Mouse (Mus musculus) forebrain, embryonic 11.5 days (tissue): ENCODE results near the gene Ly6g5b. TPM values are rescaled to one million over a fixed set of nuclear protein-coding genes. Genes with fewer than 3 reads are reported as not detected.

Experiments
- ATAC-seq: fragments of 200-750 bp; cut with Nextera tagmentation; replicated peaks from 2 replicates; pipeline ENCODE4 v1.8.0; 2017; ENCODE audit warnings: moderate TSS enrichment; ENCODE audit not compliant: low FRiP score
- DNase-seq: peaks from one replicate; pipeline ENCODE4 v3.0.0-alpha.2; 2017; ENCODE audit warnings: low spot score
- H3K27ac ChIP-seq: fragments of 300-500 bp; sonication (generic); 2 replicates; pipeline ENCODE4 v1.5.1; 2014; ENCODE audit warnings: low read depth, low read length
- H3K27me3 ChIP-seq: fragments of 300-500 bp; sonication (generic); 2 replicates; pipeline ENCODE4 v1.6.1; 2014; ENCODE audit warnings: mild to moderate bottlenecking, low read length, mixed read lengths; ENCODE audit not compliant: control insufficient read depth, insufficient read depth
- H3K36me3 ChIP-seq: fragments of 300-500 bp; sonication (generic); 2 replicates; pipeline ENCODE4 v1.6.1; 2014; ENCODE audit warnings: mild to moderate bottlenecking, low read length, moderate library complexity, mixed read lengths; ENCODE audit not compliant: control insufficient read depth, insufficient read depth
- H3K4me1 ChIP-seq: fragments of 300-500 bp; sonication (generic); replicated peaks from 2 replicates; pipeline ENCODE4 v1.6.1; 2014; ENCODE audit warnings: low read length, mixed read lengths; ENCODE audit not compliant: control insufficient read depth, insufficient read depth
- H3K4me2 ChIP-seq: fragments of 300-500 bp; sonication (generic); 2 replicates; pipeline ENCODE4 v1.6.1; 2014; ENCODE audit warnings: low read depth, mild to moderate bottlenecking, low read length, moderate library complexity, mixed read lengths; ENCODE audit not compliant: severe bottlenecking
- H3K4me3 ChIP-seq: fragments of 300-500 bp; sonication (generic); 2 replicates; pipeline ENCODE4 v1.5.1; 2014; ENCODE audit warnings: low read depth, low read length
- H3K9ac ChIP-seq: fragments of 300-500 bp; sonication (generic); 2 replicates; pipeline ENCODE4 v1.6.1; 2014; ENCODE audit warnings: low read length
- H3K9me3 ChIP-seq: fragments of 300-500 bp; sonication (generic); 2 replicates; pipeline ENCODE4 v1.6.1; 2016; ENCODE audit warnings: low read length, mixed read lengths; ENCODE audit not compliant: control insufficient read depth
- WGBS: fragments of 180-500 bp; shearing (Covaris S2); extraction: QIAGEN DNeasy Blood & Tissue Kit; methylation state at CpG from one replicate; pipeline ENCODE4 v1.1.7; 2014; 5-methylcytosine and 5-hydroxymethylcytosine counted together
- polyA plus RNA-seq: library from polyadenylated mRNA; unstranded; fragments of >200 nt; fragmentation: Nextera tagmentation; extraction: Ambion mirVana; gene quantifications from 2 replicates; pipeline ENCODE4 v1.2.1, GENCODE M21; 2014

Ly6g5b gene
- polyA plus RNA-seq, 1 experiment from 2014 or later = 1.4 TPM

GRCm38 (mm10) chr17:35064378-35064877, 50.8 kb downstream of the Ly6g5b start:
- peaks cover 14% of the 10 kb centered on the region for H3K27me3 ChIP-seq
- no peak overlapping the region for H3K9ac ChIP-seq
- ATAC-seq (no peak), DNase-seq (no peak)
- H3K4me2 ChIP-seq = peak overlapping the region; percentile 37; the same call in 1 of the 2 replicates
- peaks cover 14% of the 10 kb centered on the region for H3K4me1 ChIP-seq
- no peak overlapping the region for H3K27ac ChIP-seq
- H3K36me3 ChIP-seq = peaks cover 7% of the 10 kb centered on the region; the same call in 1 of the 2 replicates
- H3K9me3 ChIP-seq = no peaks in the 10 kb centered on the region
- H3K4me3 ChIP-seq = no peak overlapping the region
- WGBS = 34% methylated on average over 10 of the region's 10 CpGs

Other genes with a start within 250 kb of the Ly6g5b start
- 2.1 and 2.8 TPM in 2 replicates for gene Zbtb12, start 235.9 kb downstream of the Ly6g5b start, polyA plus RNA-seq
- not detected in 2 replicates for gene Gm20547, start 233.4 kb downstream of the Ly6g5b start, polyA plus RNA-seq
- 1.1 and 1.7 TPM in 2 replicates for gene C2, start 217.2 kb downstream of the Ly6g5b start, polyA plus RNA-seq
- 90.4 and 96.8 TPM in 2 replicates for gene Ehmt2, start 217.0 kb downstream of the Ly6g5b start, polyA plus RNA-seq
- not detected in 2 replicates for gene Slc44a4, start 201.0 kb downstream of the Ly6g5b start, polyA plus RNA-seq
- gene Neu1, start 184.2 kb downstream of the Ly6g5b start, polyA plus RNA-seq = 12.8 and 13.4 TPM in 2 replicates
- gene Hspa1b, start 156.2 kb downstream of the Ly6g5b start, polyA plus RNA-seq = 0.24 TPM in 1 of 2 replicates, not detected in the other
- not detected in 2 replicates for gene Gm20481, start 145.5 kb downstream of the Ly6g5b start, polyA plus RNA-seq
- gene Hspa1a, start 143.3 kb downstream of the Ly6g5b start, polyA plus RNA-seq = 1.6 TPM in 2 replicates
- gene Hspa1l, start 142.7 kb downstream of the Ly6g5b start, polyA plus RNA-seq = 1.7 and 1.8 TPM in 2 replicates
- 288 and 292 TPM in 2 replicates for gene Lsm2, start 133.6 kb downstream of the Ly6g5b start, polyA plus RNA-seq
- 169 and 174 TPM in 2 replicates for gene Vars, start 114.4 kb downstream of the Ly6g5b start, polyA plus RNA-seq
- gene Vwa7, start 98.8 kb downstream of the Ly6g5b start, polyA plus RNA-seq = 0.15 and 0.27 TPM in 2 replicates
- 4.0 and 4.1 TPM in 2 replicates for gene Sapcd1, start 87.4 kb downstream of the Ly6g5b start, polyA plus RNA-seq
- gene Msh5, start 68.7 kb downstream of the Ly6g5b start, polyA plus RNA-seq = 5.8 and 7.9 TPM in 2 replicates
- gene Clic1, start 65.5 kb downstream of the Ly6g5b start, polyA plus RNA-seq = 67.7 and 74.5 TPM in 2 replicates
- 489 and 543 TPM in 2 replicates for gene Ddah2, start 56.4 kb downstream of the Ly6g5b start, polyA plus RNA-seq
- gene Ly6g6c, start 50.0 kb downstream of the Ly6g5b start, polyA plus RNA-seq = 0.20 TPM in 1 of 2 replicates, not detected in the other
- gene Mpig6b, start 49.2 kb downstream of the Ly6g5b start, polyA plus RNA-seq = 1.3 and 1.6 TPM in 2 replicates
- 0.39 and 0.57 TPM in 2 replicates for gene Ly6g6e, start 38.5 kb downstream of the Ly6g5b start, polyA plus RNA-seq
- gene Ly6g6d, start 37.4 kb downstream of the Ly6g5b start, polyA plus RNA-seq = 1.7 and 1.8 TPM in 2 replicates
- gene Ly6g6f, start 29.8 kb downstream of the Ly6g5b start, polyA plus RNA-seq = 0.72 and 0.88 TPM in 2 replicates
- gene Abhd16a, start 26.2 kb downstream of the Ly6g5b start, polyA plus RNA-seq = 52.6 and 53.8 TPM in 2 replicates
- gene Ly6g5c, start 7.1 kb downstream of the Ly6g5b start, polyA plus RNA-seq = not detected in 2 replicates
- 29.5 and 33.7 TPM in 2 replicates for gene Gpank1, start 6.0 kb upstream of the Ly6g5b start, polyA plus RNA-seq
- gene Csnk2b, start 6.6 kb upstream of the Ly6g5b start, polyA plus RNA-seq = 296 and 297 TPM in 2 replicates
- gene D17H6S53E, start 10.9 kb upstream of the Ly6g5b start, polyA plus RNA-seq = 8.6 and 8.7 TPM in 2 replicates
- gene Apom, start 16.6 kb upstream of the Ly6g5b start, polyA plus RNA-seq = 0.64 and 0.88 TPM in 2 replicates
- 96.6 and 100 TPM in 2 replicates for gene Bag6, start 19.8 kb upstream of the Ly6g5b start, polyA plus RNA-seq
- 277 and 281 TPM in 2 replicates for gene Prrc2a, start 49.5 kb upstream of the Ly6g5b start, polyA plus RNA-seq
- 2.9 and 3.5 TPM in 2 replicates for gene Aif1, start 60.6 kb upstream of the Ly6g5b start, polyA plus RNA-seq
- 3.8 and 4.7 TPM in 2 replicates for gene Lst1, start 73.0 kb upstream of the Ly6g5b start, polyA plus RNA-seq
- 0.17 and 0.41 TPM in 2 replicates for gene Ltb, start 79.0 kb upstream of the Ly6g5b start, polyA plus RNA-seq
- gene Tnf, start 86.6 kb upstream of the Ly6g5b start, polyA plus RNA-seq = not detected in 2 replicates
- not detected in 2 replicates for gene Lta, start 89.9 kb upstream of the Ly6g5b start, polyA plus RNA-seq
- 0.85 TPM in 1 of 2 replicates, not detected in the other for gene Gm16181, start 105.4 kb upstream of the Ly6g5b start, polyA plus RNA-seq
- gene Atp6v1g2, start 118.2 kb upstream of the Ly6g5b start, polyA plus RNA-seq = 12.1 and 14.2 TPM in 2 replicates
- gene Nfkbil1, start 120.4 kb upstream of the Ly6g5b start, polyA plus RNA-seq = 4.3 and 5.5 TPM in 2 replicates
- 717 and 756 TPM in 2 replicates for gene Ddx39b, start 126.3 kb upstream of the Ly6g5b start, polyA plus RNA-seq
- 45.8 and 51.2 TPM in 2 replicates for gene H2-D1, start 147.3 kb upstream of the Ly6g5b start, polyA plus RNA-seq
- not detected in 2 replicates for gene H2-Q1, start 205.0 kb upstream of the Ly6g5b start, polyA plus RNA-seq
- gene H2-Q2, start 226.8 kb upstream of the Ly6g5b start, polyA plus RNA-seq = 0.31 and 0.53 TPM in 2 replicates